Mouse (Mus musculus) stomach, postnatal 0 days (tissue): ENCODE data around the gene Calr3. TPM values are rescaled to one million over a fixed set of nuclear protein-coding genes. Genes with fewer than 3 reads are reported as not detected.

Source experiments
- ATAC-seq: fragments of 200-750 bp; cut with Nextera tagmentation; 2 replicates; pipeline ENCODE4 v1.8.0; 2017; ENCODE audit not compliant: low FRiP score, low TSS enrichment
- DNase-seq: peaks from one replicate; pipeline ENCODE4 v3.0.0-alpha.2; 2016; ENCODE audit warnings: low spot score
- H3K27ac ChIP-seq: fragments of 300-500 bp; sonication (generic); replicated peaks from 2 replicates; pipeline ENCODE4 v1.5.1; 2014; ENCODE audit warnings: mild to moderate bottlenecking, control low read depth
- H3K27me3 ChIP-seq: fragments of 300-500 bp; sonication (generic); 2 replicates; pipeline ENCODE4 v1.6.1; 2014; ENCODE audit warnings: low read length; ENCODE audit not compliant: control insufficient read depth, insufficient read depth
- H3K36me3 ChIP-seq: fragments of 300-500 bp; sonication (generic); 2 replicates; pipeline ENCODE4 v1.6.1; 2014; ENCODE audit warnings: low read length, mixed read lengths; ENCODE audit not compliant: control insufficient read depth, insufficient read depth
- H3K4me1 ChIP-seq: fragments of 300-500 bp; sonication (generic); replicated peaks from 2 replicates; pipeline ENCODE4 v1.6.1; 2014; ENCODE audit warnings: antibody characterized with exemption; ENCODE audit not compliant: control insufficient read depth, insufficient read depth
- H3K4me2 ChIP-seq: fragments of 300-500 bp; sonication (generic); replicated peaks from 2 replicates; pipeline ENCODE4 v1.6.1; 2014; ENCODE audit warnings: low read depth, mild to moderate bottlenecking, control low read depth, moderate library complexity
- H3K4me3 ChIP-seq: fragments of 300-500 bp; sonication (generic); 2 replicates; pipeline ENCODE4 v1.5.1; 2014; ENCODE audit warnings: low read depth, low read length, control low read depth
- H3K9ac ChIP-seq: fragments of 300-500 bp; sonication (generic); 2 replicates; pipeline ENCODE4 v1.6.1; 2014; ENCODE audit warnings: mild to moderate bottlenecking, low read length, control low read depth, mixed read lengths
- H3K9me3 ChIP-seq: fragments of 300-500 bp; sonication (generic); 2 replicates; pipeline ENCODE4 v1.6.1; 2016; ENCODE audit warnings: low read length; ENCODE audit not compliant: control insufficient read depth
- CTCF ChIP-seq: IDR thresholded peaks from 2 replicates; pipeline ENCODE4 v1.5.1; 2016; ENCODE audit warnings: antibody characterized with exemption, low read depth, mild to moderate bottlenecking, moderate library complexity
- EP300 ChIP-seq: optimal IDR thresholded peaks from 2 replicates; pipeline ENCODE3; 2016; ENCODE audit warnings: antibody characterized with exemption
- WGBS: fragments of 180-500 bp; shearing (Covaris S2); extraction: QIAGEN DNeasy Blood & Tissue Kit; methylation state at CpG from one replicate; pipeline ENCODE4 v1.1.7; 2014; 5-methylcytosine and 5-hydroxymethylcytosine counted together
- polyA plus RNA-seq: library from polyadenylated mRNA; unstranded; fragments of >200 nt; fragmentation: Nextera tagmentation; extraction: Ambion mirVana; gene quantifications from 2 replicates; pipeline ENCODE4 v1.2.1, GENCODE M21; 2015

Gene Calr3
- 5.4 TPM in 2 replicates for polyA plus RNA-seq

DNA sequence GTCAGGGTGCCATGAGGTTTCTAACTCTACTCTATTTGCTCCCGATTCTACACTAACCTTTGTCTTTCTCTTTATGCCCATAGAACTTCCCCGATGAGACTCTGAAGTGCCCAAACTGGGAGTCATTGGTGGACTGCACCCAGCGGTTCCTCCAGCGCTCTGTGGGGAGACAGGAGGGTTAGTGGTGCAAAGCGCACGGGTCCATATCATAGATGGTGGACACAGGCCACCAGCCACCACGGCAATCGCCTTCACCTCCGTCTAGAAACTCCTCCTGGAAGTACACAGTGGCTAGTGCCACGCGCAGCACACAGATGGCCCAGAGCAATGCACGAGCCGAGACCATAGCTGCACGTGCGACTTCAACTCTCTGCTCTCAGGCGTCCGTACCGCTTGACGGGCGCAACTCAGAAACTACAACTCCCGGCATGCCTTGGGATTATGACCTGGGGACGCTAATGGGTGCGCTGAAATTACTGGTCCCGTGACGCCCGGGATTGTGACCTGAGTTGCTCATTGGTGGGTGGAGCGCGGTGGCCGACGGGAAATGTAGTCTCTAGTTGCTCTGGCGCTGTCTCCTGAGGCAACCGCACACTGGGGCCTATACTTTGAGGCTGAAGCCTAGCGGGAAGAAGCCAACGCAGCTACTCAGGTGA is at the start of gene Calr3, which contains the start of gene 1700030K09Rik:
Gene Calr3, minus strand, starts transcription at position 533 of the 656 bp plus-strand sequence.
Gene 1700030K09Rik, plus strand, starts transcription at position 543 of the 656 bp plus-strand sequence.
- H3K4me1 ChIP-seq = no peaks in the 10 kb centered on the region
- TF ChIP-seq CTCF (no peak), EP300 (no peak)
- H3K27ac ChIP-seq = 0 out of 2 replicates have a peak within 1 kb of the TSS, but pooled peaks have one; percentile 63
- H3K9me3 ChIP-seq = no peaks in the 10 kb centered on the region
- 4% methylated on average over 34 of the region's 34 CpGs for WGBS
- no peaks in the 10 kb centered on the region for H3K27me3 ChIP-seq
- H3K4me2 ChIP-seq = peak within 1 kb of the TSS; percentile 56
- H3K36me3 ChIP-seq = no peaks in the 10 kb centered on the region
- peak within 1 kb of the TSS; percentile 33 for H3K4me3 ChIP-seq
- H3K9ac ChIP-seq = peak within 1 kb of the TSS; percentile 56
- DNase-seq = peak; percentile 98
- peak; percentile 99 for ATAC-seq

DNA sequence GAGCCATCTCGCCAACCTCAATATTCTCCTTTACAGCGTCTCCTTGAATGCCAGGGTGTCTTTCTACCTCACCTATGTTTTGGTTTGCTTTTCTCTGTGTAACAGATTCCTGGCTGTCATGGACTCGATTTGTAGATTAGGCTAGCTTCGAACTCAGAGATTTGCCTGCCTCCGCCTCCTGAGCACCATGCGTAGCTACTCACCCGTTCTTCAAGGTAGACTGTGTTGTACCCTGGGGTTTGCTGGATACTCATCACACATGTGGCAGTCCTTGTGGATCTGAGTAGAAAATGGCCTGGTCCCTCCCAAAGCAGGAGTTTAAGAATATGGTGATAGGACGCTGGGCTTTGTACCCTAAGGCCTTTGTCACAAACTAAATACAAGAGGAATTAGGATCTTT is 49.7 kb upstream of the Calr3 start:
- H3K9ac ChIP-seq = peak overlapping the region; percentile 63
- peaks cover 11% of the 10 kb centered on the region for H3K36me3 ChIP-seq
- no peak for ATAC-seq
- WGBS = 11% methylated on average over 8 of the region's 8 CpGs
- H3K27me3 ChIP-seq = no peaks in the 10 kb centered on the region
- H3K9me3 ChIP-seq = no peaks in the 10 kb centered on the region
- H3K4me1 ChIP-seq = peaks cover 4% of the 10 kb centered on the region; the same call in 1 of the 2 replicates
- H3K4me2 ChIP-seq = peak overlapping the region; percentile 77
- H3K4me3 ChIP-seq = peak overlapping the region; percentile 56
- TF ChIP-seq EP300 (no peak), CTCF (no peak)
- DNase-seq = no peak
- H3K27ac ChIP-seq = peak overlapping the region; percentile 76

DNA sequence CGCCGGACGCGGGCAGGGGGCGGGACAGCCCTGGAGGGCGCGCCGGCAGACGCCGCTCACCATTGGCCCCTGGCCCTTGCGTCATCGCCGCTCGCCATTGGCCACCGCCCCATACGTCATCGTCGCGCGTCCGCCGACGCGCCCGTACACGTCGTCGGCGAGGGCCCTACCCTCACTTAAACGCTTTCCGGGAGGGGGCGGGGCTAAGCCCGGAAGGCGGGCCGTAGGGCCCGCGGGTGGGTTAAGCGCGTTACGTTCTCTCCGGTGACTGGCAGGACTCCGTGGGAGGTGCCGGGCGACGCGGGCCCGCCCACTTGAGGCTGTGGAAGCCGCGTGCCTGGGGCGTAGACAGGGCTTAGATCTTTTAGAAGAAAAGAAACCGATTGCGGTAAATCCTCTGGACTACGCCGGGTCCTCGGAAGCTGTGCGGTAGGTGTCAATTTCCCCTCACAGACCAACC is 49.0 kb upstream of the Calr3 start:
- DNase-seq = peak; percentile 100
- Histone ChIP-seq H3K27ac (peak overlapping the region; percentile 90), H3K4me3 (peak overlapping the region; percentile 86), H3K36me3 (peaks cover 11% of the 10 kb centered on the region), H3K4me2 (peak overlapping the region; percentile 77), H3K9ac (peak overlapping the region; percentile 89), H3K4me1 (peaks cover 4% of the 10 kb centered on the region; the same call in 1 of the 2 replicates), H3K27me3 (no peaks in the 10 kb centered on the region), H3K9me3 (no peaks in the 10 kb centered on the region)
- TF ChIP-seq EP300 = no peak
- TF ChIP-seq CTCF = no peak; the same call in 1 of the 2 replicates
- WGBS = under 1% methylated on average over 53 of the region's 56 CpGs
- peak; percentile 98 for ATAC-seq

DNA sequence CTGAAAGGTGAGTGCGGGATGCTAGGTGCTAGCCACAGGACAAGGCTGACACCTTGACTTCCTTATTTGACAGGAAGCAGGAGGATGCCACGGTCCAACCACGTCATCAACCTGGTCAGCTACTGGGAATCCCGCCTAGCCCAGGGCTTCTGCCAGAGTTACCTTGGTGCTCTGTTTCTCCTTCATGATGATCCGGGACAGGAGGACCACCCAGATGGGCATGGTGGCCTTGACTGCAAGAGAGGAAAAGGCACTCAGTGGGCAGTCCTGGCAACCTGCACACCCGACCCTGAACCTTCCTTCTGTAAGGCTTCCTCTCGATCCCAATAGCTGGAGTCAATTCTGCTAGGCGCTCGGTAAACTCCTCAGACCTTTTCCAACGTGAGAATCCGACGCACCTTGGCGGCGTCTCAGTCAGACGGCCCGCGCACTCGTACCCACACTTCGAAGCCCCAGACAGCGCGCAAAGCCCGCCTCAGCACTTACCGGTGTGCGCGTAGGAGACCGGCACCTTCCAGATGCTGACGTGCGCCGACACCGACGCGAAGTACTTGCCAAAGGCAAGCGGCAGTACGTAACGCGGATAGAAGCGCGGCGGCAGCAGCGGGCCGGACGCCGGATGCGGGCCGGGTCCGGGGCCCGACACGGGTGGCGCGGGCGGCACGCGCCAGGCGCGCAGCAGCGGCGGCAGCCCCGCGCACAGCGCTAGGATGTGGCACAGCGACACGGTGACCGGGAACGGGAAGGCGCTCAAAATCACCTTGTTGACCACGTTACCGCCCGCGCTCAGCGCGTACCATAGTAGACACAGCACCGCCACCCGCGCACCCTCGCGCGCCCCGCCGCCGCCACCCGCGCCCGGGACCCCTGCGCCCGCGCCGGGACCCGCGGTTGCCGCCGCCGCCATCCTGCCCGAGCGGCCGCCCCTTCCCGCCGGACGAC is 48.3 kb upstream of the Calr3 start, which contains the start of gene Slc35e1:
Gene Slc35e1, minus strand, starts transcription at position 935 of the 942 bp plus-strand sequence.
- Histone ChIP-seq H3K36me3 (peaks cover 13% of the 10 kb centered on the region), H3K4me2 (peak within 1 kb of the TSS; percentile 86), H3K4me3 (peak within 1 kb of the TSS; percentile 86), H3K27me3 (no peaks in the 10 kb centered on the region), H3K4me1 (peaks cover 4% of the 10 kb centered on the region; the same call in 1 of the 2 replicates), H3K9me3 (no peaks in the 10 kb centered on the region), H3K27ac (peak within 1 kb of the TSS; percentile 90), H3K9ac (peak within 1 kb of the TSS; percentile 89)
- no peak for TF ChIP-seq EP300
- 0 out of 2 replicates have a peak, but pooled peaks have one; percentile 10 for TF ChIP-seq CTCF
- DNase-seq (peak; percentile 61), ATAC-seq (peak; percentile 24)
- WGBS = under 1% methylated on average over 84 of the region's 98 CpGs

DNA sequence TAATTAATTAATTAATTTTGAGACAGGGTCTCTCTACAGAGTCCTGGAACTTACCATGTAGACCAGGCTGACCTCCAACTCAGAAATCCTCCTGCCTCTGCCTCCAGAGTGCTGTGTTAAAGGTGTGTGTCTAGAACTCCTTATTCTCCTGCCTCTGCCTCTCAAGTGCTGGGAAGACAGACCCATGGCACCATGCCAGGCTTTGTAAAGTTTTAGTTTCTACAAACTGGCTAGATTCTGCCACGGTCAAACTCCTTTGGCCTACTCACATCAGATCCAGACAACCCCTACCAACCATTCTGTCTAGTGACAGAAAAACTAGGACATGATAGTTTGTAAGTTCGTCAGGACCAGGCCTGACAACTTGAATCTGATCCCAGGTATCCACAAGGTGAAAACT is 47.3 kb upstream of the Calr3 start:
- Histone ChIP-seq H3K4me3 (no peak overlapping the region; the same call in 1 of the 2 replicates), H3K4me2 (peak overlapping the region; percentile 86), H3K36me3 (peaks cover 10% of the 10 kb centered on the region), H3K9ac (no peak overlapping the region), H3K9me3 (no peaks in the 10 kb centered on the region), H3K27ac (no peak overlapping the region), H3K4me1 (peaks cover 4% of the 10 kb centered on the region; the same call in 1 of the 2 replicates), H3K27me3 (no peaks in the 10 kb centered on the region)
- WGBS = 77% methylated on average over 2 of the region's 2 CpGs
- no peak for DNase-seq
- TF ChIP-seq CTCF (no peak), EP300 (no peak)
- ATAC-seq = no peak
